Mouse (Mus musculus): Measurements from ENCODE around the gene Lingo3. TPM values are rescaled to one million over a fixed set of nuclear protein-coding genes. Genes with fewer than 3 reads are reported as not detected.
A peak's percentile ranks its signal among the peaks of the same experiment; 100 is the strongest.

The Lingo3 gene
- polyA plus RNA-seq, 1 experiment = 0.19 TPM

GRCm38 (mm10) chr10:80813366-80813765, 30.5 kb downstream of the Lingo3 start, which contains the start of gene Jsrp1:
Gene Jsrp1, minus strand, starts transcription at chr10:80813498.
- H3K27ac ChIP-seq (ENCODE audit: insufficient read depth, low read length) = no peak within 1 kb of the TSS
- no peak within 1 kb of the TSS for H3K4me3 ChIP-seq (ENCODE audit: insufficient read depth, low read length)
- TF ChIP-seq POLR2A (IDR thresholded peaks at IDR 0.05; ENCODE audit: low read depth, low read length) (no peak), CTCF (IDR thresholded peaks at IDR 0.05; ENCODE audit: borderline replicate concordance, insufficient read depth, low read length) (no peak)
- H3K4me1 ChIP-seq (ENCODE audit: control insufficient read depth, insufficient read depth, low read length) = no peaks in the 10 kb centered on the region

GRCm38 (mm10) chr10:80812391-80813041, 31.3 kb downstream of the Lingo3 start:
- Histone ChIP-seq H3K27ac (ENCODE audit: insufficient read depth, low read length) (no peak overlapping the region), H3K4me3 (ENCODE audit: insufficient read depth, low read length) (no peak overlapping the region), H3K4me1 (ENCODE audit: control insufficient read depth, insufficient read depth, low read length) (no peaks in the 10 kb centered on the region)
- no peak for TF ChIP-seq POLR2A (IDR thresholded peaks at IDR 0.05; ENCODE audit: low read depth, low read length)
- TF ChIP-seq CTCF (IDR thresholded peaks at IDR 0.05; ENCODE audit: borderline replicate concordance, insufficient read depth, low read length) = no peak

GRCm38 (mm10) chr10:80810084-80810483, 33.8 kb downstream of the Lingo3 start:
- peaks cover 4% of the 10 kb centered on the region; the same call in 1 of the 2 replicates for H3K4me1 ChIP-seq (ENCODE audit: control insufficient read depth, insufficient read depth, low read length)
- TF ChIP-seq CTCF (IDR thresholded peaks at IDR 0.05; ENCODE audit: borderline replicate concordance, insufficient read depth, low read length) = no peak
- TF ChIP-seq POLR2A (IDR thresholded peaks at IDR 0.05; ENCODE audit: low read depth, low read length) = no peak
- H3K27ac ChIP-seq (ENCODE audit: insufficient read depth, low read length) = no peak overlapping the region
- H3K4me3 ChIP-seq (ENCODE audit: insufficient read depth, low read length) = no peak overlapping the region

- H3K4me3 ChIP-seq (ENCODE audit: insufficient read depth, low read length) = no peak overlapping the region
- H3K4me1 ChIP-seq (ENCODE audit: control insufficient read depth, insufficient read depth, low read length) = peaks cover 4% of the 10 kb centered on the region; the same call in 1 of the 2 replicates
- no peak for TF ChIP-seq POLR2A (IDR thresholded peaks at IDR 0.05; ENCODE audit: low read depth, low read length)
- no peak for TF ChIP-seq CTCF (IDR thresholded peaks at IDR 0.05; ENCODE audit: borderline replicate concordance, insufficient read depth, low read length)
- H3K27ac ChIP-seq (ENCODE audit: insufficient read depth, low read length) = no peak overlapping the region
Measured at GRCm38 (mm10) chr10:80808985-80809632, 34.7 kb downstream of the Lingo3 start.

- no peak for TF ChIP-seq POLR2A (IDR thresholded peaks at IDR 0.05; ENCODE audit: low read depth, low read length)
- no peak for TF ChIP-seq CTCF (IDR thresholded peaks at IDR 0.05; ENCODE audit: borderline replicate concordance, insufficient read depth, low read length)
- Histone ChIP-seq H3K27ac (ENCODE audit: insufficient read depth, low read length) (no peak overlapping the region), H3K4me3 (ENCODE audit: insufficient read depth, low read length) (no peak overlapping the region), H3K4me1 (ENCODE audit: control insufficient read depth, insufficient read depth, low read length) (peaks cover 4% of the 10 kb centered on the region; the same call in 1 of the 2 replicates)
Measured at GRCm38 (mm10) chr10:80808099-80808984, 35.5 kb downstream of the Lingo3 start.

GRCm38 (mm10) chr10:80807057-80807627, 36.7 kb downstream of the Lingo3 start:
- no peak overlapping the region for H3K27ac ChIP-seq (ENCODE audit: insufficient read depth, low read length)
- H3K4me1 ChIP-seq (ENCODE audit: control insufficient read depth, insufficient read depth, low read length) = peaks cover 4% of the 10 kb centered on the region; the same call in 1 of the 2 replicates
- TF ChIP-seq CTCF (IDR thresholded peaks at IDR 0.05; ENCODE audit: borderline replicate concordance, insufficient read depth, low read length) = no peak
- TF ChIP-seq POLR2A (IDR thresholded peaks at IDR 0.05; ENCODE audit: low read depth, low read length) = peak; percentile 42; the same call in 1 of the 2 replicates
- H3K4me3 ChIP-seq (ENCODE audit: insufficient read depth, low read length) = no peak overlapping the region

- no peak overlapping the region for H3K27ac ChIP-seq (ENCODE audit: insufficient read depth, low read length)
- H3K4me1 ChIP-seq (ENCODE audit: control insufficient read depth, insufficient read depth, low read length) = peaks cover 4% of the 10 kb centered on the region; the same call in 1 of the 2 replicates
- no peak overlapping the region for H3K4me3 ChIP-seq (ENCODE audit: insufficient read depth, low read length)
- TF ChIP-seq CTCF (IDR thresholded peaks at IDR 0.05; ENCODE audit: borderline replicate concordance, insufficient read depth, low read length) (no peak), POLR2A (IDR thresholded peaks at IDR 0.05; ENCODE audit: low read depth, low read length) (no peak)
Measured at GRCm38 (mm10) chr10:80806341-80807056, 37.3 kb downstream of the Lingo3 start.

GRCm38 (mm10) chr10:80805925-80806324, 37.9 kb downstream of the Lingo3 start:
- Histone ChIP-seq H3K4me1 (ENCODE audit: control insufficient read depth, insufficient read depth, low read length) (peaks cover 4% of the 10 kb centered on the region; the same call in 1 of the 2 replicates), H3K27ac (ENCODE audit: insufficient read depth, low read length) (no peak overlapping the region), H3K4me3 (ENCODE audit: insufficient read depth, low read length) (no peak overlapping the region)
- TF ChIP-seq POLR2A (IDR thresholded peaks at IDR 0.05; ENCODE audit: low read depth, low read length) = no peak
- 0 out of 2 replicates have a peak, but pooled peaks have one; percentile 9 for TF ChIP-seq CTCF (IDR thresholded peaks at IDR 0.05; ENCODE audit: borderline replicate concordance, insufficient read depth, low read length)
